Mouse (Mus musculus) liver, embryonic 16.5 days (tissue): ENCODE measurements around the gene Gja3. TPM values are rescaled to one million over a fixed set of nuclear protein-coding genes. Genes with fewer than 3 reads are reported as not detected.
"Not testable (repeated sequence)": the region's sequence is repeated elsewhere in the genome, so short reads cannot be mapped to it uniquely, and the experiment has no call there.

Experiments used
- ATAC-seq: fragments of 200-750 bp; cut with Nextera tagmentation; 2 replicates; pipeline ENCODE4 v1.8.0; 2017; ENCODE audit warnings: low read depth, mild to moderate bottlenecking, moderate number of reproducible peaks, moderate library complexity
- H3K27ac ChIP-seq: fragments of 300-500 bp; sonication (generic); 2 replicates; pipeline ENCODE4 v1.5.1; 2014; ENCODE audit warnings: mild to moderate bottlenecking, low read length
- H3K27me3 ChIP-seq: fragments of 300-500 bp; sonication (generic); 2 replicates; pipeline ENCODE4 v1.6.1; 2014; ENCODE audit warnings: low read depth, low read length, mixed read lengths; ENCODE audit not compliant: control insufficient read depth, insufficient read depth
- H3K36me3 ChIP-seq: fragments of 300-500 bp; sonication (generic); 2 replicates; pipeline ENCODE4 v1.6.1; 2014; ENCODE audit warnings: mild to moderate bottlenecking; ENCODE audit not compliant: control insufficient read depth, insufficient read depth
- H3K4me1 ChIP-seq: fragments of 300-500 bp; sonication (generic); 2 replicates; pipeline ENCODE4 v1.6.1; 2014; ENCODE audit warnings: low read depth, low read length, mixed read lengths; ENCODE audit not compliant: control insufficient read depth
- H3K4me2 ChIP-seq: fragments of 300-500 bp; sonication (generic); 2 replicates; pipeline ENCODE4 v1.6.1; 2014; ENCODE audit warnings: low read depth, low read length, mixed read lengths
- H3K4me3 ChIP-seq: fragments of 300-500 bp; sonication (generic); 2 replicates; pipeline ENCODE4 v1.5.1; 2014; ENCODE audit warnings: low read depth, mild to moderate bottlenecking, low read length
- H3K9ac ChIP-seq: fragments of 300-500 bp; sonication (generic); 2 replicates; pipeline ENCODE4 v1.6.1; 2014; ENCODE audit warnings: low read depth, low read length
- H3K9me3 ChIP-seq: fragments of 300-500 bp; sonication (generic); replicated peaks from 2 replicates; pipeline ENCODE4 v1.6.1; 2016; ENCODE audit warnings: low read length; ENCODE audit not compliant: control insufficient read depth
- WGBS: fragments of 180-500 bp; shearing (Covaris S2); extraction: QIAGEN DNeasy Blood & Tissue Kit; methylation state at CpG from one replicate; pipeline ENCODE4 v1.1.7; 2014; ENCODE audit not compliant: insufficient replicate concordance; 5-methylcytosine and 5-hydroxymethylcytosine counted together
- polyA plus RNA-seq: library from polyadenylated mRNA; unstranded; fragments of >200 nt; fragmentation: Nextera tagmentation; extraction: Ambion mirVana; gene quantifications from 2 replicates; pipeline ENCODE4 v1.2.1, GENCODE M21; 2015

Gja3 gene
- polyA plus RNA-seq, 1 experiment from 2014 or later: 0.53 TPM

DNA sequence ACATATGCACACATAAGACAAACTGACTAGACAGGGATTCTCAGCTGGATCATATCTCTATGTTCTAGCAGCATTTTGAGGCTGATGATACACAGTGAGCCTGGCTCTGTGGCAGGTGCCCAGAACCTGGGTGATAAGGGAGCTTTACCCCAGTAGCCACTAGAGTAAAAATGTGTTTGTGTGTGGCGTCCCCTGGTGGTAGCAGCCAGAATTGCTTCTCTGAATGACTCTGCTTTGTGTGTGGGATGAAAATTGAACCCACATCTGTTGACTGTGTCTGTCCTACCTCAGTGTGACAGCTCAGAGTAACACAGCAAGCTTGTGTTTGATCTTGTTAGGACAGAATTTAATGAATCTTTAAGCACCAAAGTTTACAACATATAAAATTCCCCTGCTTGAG lies 2.2 kb upstream of the Gja3 start:
- peaks cover 40% of the 10 kb centered on the region for H3K27me3 ChIP-seq
- ATAC-seq, H3K9ac ChIP-seq, H3K36me3 ChIP-seq, H3K27ac ChIP-seq, H3K9me3 ChIP-seq, H3K4me3 ChIP-seq, H3K4me1 ChIP-seq, H3K4me2 ChIP-seq: not testable (repeated sequence)
- WGBS: 0% methylated on average over 1 of the region's 1 CpGs

GRCm38 (mm10) chr14:57057204-57057562 lies 717 bp downstream of the Gja3 start:
- peak overlapping the region; percentile 43 for H3K4me3 ChIP-seq

DNA sequence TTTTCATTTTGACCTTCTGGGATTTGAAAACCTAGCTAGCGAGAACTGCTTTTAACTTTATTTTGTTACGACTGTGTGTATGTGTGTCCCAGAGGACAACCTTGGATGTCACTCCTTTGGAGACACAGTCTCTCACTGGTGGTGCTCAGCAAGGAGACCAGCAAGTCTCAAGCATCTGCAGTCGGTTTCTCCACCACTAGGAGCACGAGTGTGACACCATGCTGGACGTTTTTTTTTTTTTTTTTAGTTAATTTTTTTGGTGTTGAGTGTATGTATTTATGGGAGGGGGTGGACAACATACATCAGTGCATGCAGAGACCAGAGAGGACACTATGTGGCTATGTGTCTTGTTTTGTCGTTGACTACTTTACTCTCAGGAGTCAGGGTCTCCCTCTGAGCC lies 5.2 kb downstream of the Gja3 start:
- H3K9ac ChIP-seq: no peak overlapping the region
- WGBS: 48% methylated on average over 6 of the region's 6 CpGs

More at GRCm38 (mm10) chr14:57057204-57057562, 717 bp downstream of the Gja3 start:
- Histone ChIP-seq H3K36me3 (no peaks in the 10 kb centered on the region), H3K4me1 (no peaks in the 10 kb centered on the region; the same call in 1 of the 2 replicates), H3K27me3 (peaks cover 40% of the 10 kb centered on the region), H3K27ac (no peak overlapping the region), H3K9ac (no peak overlapping the region), H3K9me3 (no peaks in the 10 kb centered on the region), H3K4me2 (peak overlapping the region; percentile 57)
- 5% methylated on average over 19 of the region's 19 CpGs for WGBS
- ATAC-seq: no peak

DNA sequence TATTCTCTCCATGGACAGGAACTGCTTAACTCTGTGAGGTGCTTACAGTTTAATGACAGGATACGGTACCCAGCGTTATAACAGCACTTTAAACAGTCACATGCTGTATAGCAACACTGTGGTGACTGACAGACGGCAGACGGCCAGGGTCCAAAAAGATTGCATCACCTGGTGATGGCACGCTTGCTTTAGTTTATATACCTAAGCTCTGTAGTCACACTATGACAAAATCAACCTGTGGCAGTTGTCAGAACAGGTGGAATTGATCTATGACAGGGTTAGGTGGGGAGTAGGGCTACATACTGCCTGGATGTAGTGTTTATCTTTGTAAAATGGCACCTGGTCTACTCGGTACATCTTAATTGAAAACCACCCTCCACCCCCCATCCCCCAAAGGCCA lies 14.0 kb downstream of the Gja3 start:
- no peak overlapping the region for H3K27ac ChIP-seq
- ATAC-seq: peak; percentile 32; the same call in 1 of the 2 replicates
- H3K9me3 ChIP-seq: no peaks in the 10 kb centered on the region
- no peak overlapping the region for H3K4me2 ChIP-seq
- no peaks in the 10 kb centered on the region for H3K36me3 ChIP-seq
- 52% methylated on average over 6 of the region's 6 CpGs for WGBS
- no peaks in the 10 kb centered on the region for H3K27me3 ChIP-seq
- H3K9ac ChIP-seq: no peak overlapping the region
- H3K4me3 ChIP-seq: no peak overlapping the region
- no peaks in the 10 kb centered on the region for H3K4me1 ChIP-seq

More for the DNA sequence above, 5.2 kb downstream of the Gja3 start:
- no peak overlapping the region for H3K27ac ChIP-seq
- H3K9me3 ChIP-seq: no peaks in the 10 kb centered on the region
- peaks cover 22% of the 10 kb centered on the region for H3K27me3 ChIP-seq
- H3K36me3 ChIP-seq: no peaks in the 10 kb centered on the region
- H3K4me1 ChIP-seq: no peaks in the 10 kb centered on the region; the same call in 1 of the 2 replicates
- H3K4me3 ChIP-seq: no peak overlapping the region
- no peak for ATAC-seq
- no peak overlapping the region for H3K4me2 ChIP-seq

GRCm38 (mm10) chr14:57041439-57041838 lies 16.5 kb downstream of the Gja3 start:
- 45% methylated on average over 1 of the region's 1 CpGs for WGBS
- H3K27ac ChIP-seq: no peak overlapping the region
- no peak overlapping the region for H3K9ac ChIP-seq
- no peak overlapping the region for H3K4me2 ChIP-seq
- no peak for ATAC-seq
- H3K9me3 ChIP-seq: no peaks in the 10 kb centered on the region
- H3K36me3 ChIP-seq: no peaks in the 10 kb centered on the region
- H3K27me3 ChIP-seq: no peaks in the 10 kb centered on the region
- H3K4me3 ChIP-seq: no peak overlapping the region
- H3K4me1 ChIP-seq: no peaks in the 10 kb centered on the region

- no peak for ATAC-seq
- H3K36me3 ChIP-seq: no peaks in the 10 kb centered on the region
- no peak overlapping the region for H3K9ac ChIP-seq
- no peak overlapping the region for H3K27ac ChIP-seq
- 57% methylated on average over 6 of the region's 6 CpGs for WGBS
- H3K4me1 ChIP-seq: no peaks in the 10 kb centered on the region
- no peaks in the 10 kb centered on the region for H3K27me3 ChIP-seq
- H3K4me3 ChIP-seq: no peak overlapping the region
- no peak overlapping the region for H3K4me2 ChIP-seq
- H3K9me3 ChIP-seq: no peaks in the 10 kb centered on the region
Measured at GRCm38 (mm10) chr14:57034926-57035498, 22.9 kb downstream of the Gja3 start.

DNA sequence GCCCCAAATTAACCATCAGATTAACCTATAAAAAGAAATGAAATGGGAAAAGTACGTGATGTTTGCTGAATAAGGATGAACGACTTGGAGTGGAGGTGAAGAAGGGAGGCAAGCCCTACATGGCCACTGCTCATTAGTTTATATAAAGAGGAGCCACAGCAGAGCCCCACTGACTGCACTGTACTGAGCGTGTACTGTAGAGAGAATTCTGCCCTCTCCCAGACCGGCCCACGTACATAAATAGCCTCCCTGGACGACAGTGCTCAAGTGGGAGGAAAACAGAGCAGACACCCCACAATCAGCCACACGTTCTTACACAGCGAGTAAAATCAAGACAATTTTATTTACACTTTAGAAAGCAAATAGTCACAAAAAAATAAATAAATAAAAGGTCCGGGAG lies 23.8 kb downstream of the Gja3 start:
- 55% methylated on average over 9 of the region's 9 CpGs for WGBS
- Histone ChIP-seq H3K4me3 (no peak overlapping the region), H3K9ac (no peak overlapping the region), H3K4me1 (no peaks in the 10 kb centered on the region), H3K36me3 (no peaks in the 10 kb centered on the region), H3K9me3 (no peaks in the 10 kb centered on the region), H3K4me2 (no peak overlapping the region), H3K27ac (no peak overlapping the region), H3K27me3 (no peaks in the 10 kb centered on the region)
- no peak for ATAC-seq

GRCm38 (mm10) chr14:57032850-57033249 lies 25.1 kb downstream of the Gja3 start:
- 40% methylated on average over 3 of the region's 3 CpGs for WGBS
- no peak for ATAC-seq
- no peak overlapping the region for H3K4me2 ChIP-seq
- no peak overlapping the region for H3K27ac ChIP-seq
- no peak overlapping the region for H3K4me3 ChIP-seq
- H3K36me3 ChIP-seq: no peaks in the 10 kb centered on the region
- no peaks in the 10 kb centered on the region for H3K27me3 ChIP-seq
- no peaks in the 10 kb centered on the region for H3K4me1 ChIP-seq
- H3K9ac ChIP-seq: no peak overlapping the region
- no peaks in the 10 kb centered on the region for H3K9me3 ChIP-seq

DNA sequence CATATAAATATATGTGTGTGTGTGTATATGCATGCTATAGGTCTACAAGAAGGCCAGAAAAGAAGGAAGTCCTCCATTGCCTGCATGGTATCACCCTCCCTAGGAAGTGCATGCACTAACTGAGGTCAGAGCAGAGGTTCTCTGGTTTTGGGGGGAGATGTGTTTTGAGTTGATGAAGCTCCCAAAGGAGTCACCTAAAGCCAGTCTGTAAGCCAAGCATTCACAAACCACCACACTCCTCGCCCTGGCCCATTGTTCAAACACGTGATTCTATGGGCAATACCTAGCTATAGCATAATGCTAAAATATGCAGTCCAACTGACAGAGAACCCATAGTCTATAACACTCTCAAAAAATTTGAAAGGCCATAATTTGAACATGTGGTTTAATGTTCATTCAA lies 39.5 kb downstream of the Gja3 start:
- H3K4me3 ChIP-seq: no peak overlapping the region
- H3K27ac ChIP-seq: no peak overlapping the region
- H3K9ac ChIP-seq: no peak overlapping the region
- no peaks in the 10 kb centered on the region for H3K36me3 ChIP-seq
- H3K27me3 ChIP-seq: no peaks in the 10 kb centered on the region
- 56% methylated on average over 2 of the region's 2 CpGs for WGBS
- no peaks in the 10 kb centered on the region for H3K9me3 ChIP-seq
- ATAC-seq: no peak
- no peak overlapping the region for H3K4me2 ChIP-seq
- no peaks in the 10 kb centered on the region for H3K4me1 ChIP-seq
